Mouse (Mus musculus) liver, embryonic 14.5 days (tissue): ENCODE measurements around the gene Atg13.

Source experiments
- CTCF ChIP-seq: IDR thresholded peaks from 2 replicates; pipeline ENCODE4 v1.5.1; 2016; ENCODE audit warnings: antibody characterized with exemption, low read depth, control low read depth
- EP300 ChIP-seq: IDR thresholded peaks from 2 replicates; pipeline ENCODE4 v1.6.1; 2016; ENCODE audit warnings: antibody characterized with exemption, low read depth

GRCm38 (mm10) chr2:91636727-91637338 lies 73.5 kb downstream of the Atg13 start:
- TF ChIP-seq CTCF (no peak), EP300 (no peak)
